Mouse (Mus musculus): ENCODE data around the gene Gen1. TPM values are rescaled to one million over a fixed set of nuclear protein-coding genes. Genes with fewer than 3 reads are reported as not detected.

Gen1 gene
- polyA plus RNA-seq, 1 experiment from 2014 or later: 19.7 TPM

DNA sequence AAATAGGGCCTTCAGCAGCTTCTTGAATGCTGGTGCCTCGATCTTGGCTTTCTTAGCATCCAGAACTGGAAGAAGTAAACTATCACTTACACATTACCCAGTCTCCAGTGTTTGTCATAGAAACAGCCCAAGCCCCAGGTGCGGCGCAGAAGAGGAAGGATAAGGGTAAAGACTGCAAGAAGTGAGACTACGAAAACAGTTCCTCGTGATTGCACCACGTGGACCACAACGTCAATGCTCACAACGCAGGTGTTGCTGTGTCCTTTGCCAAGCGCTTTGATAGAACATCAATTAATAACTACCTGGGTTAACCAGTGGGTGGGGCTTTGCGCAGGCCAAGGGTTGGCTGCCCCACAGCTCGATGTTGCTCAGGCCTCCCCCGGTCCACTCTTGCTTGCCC lies 64.9 kb downstream of the Gen1 start:
- 93% methylated on average over 12 of the region's 12 CpGs for WGBS
- no peak overlapping the region for H3K4me3 ChIP-seq
- peaks cover 26% of the 10 kb centered on the region for H3K4me1 ChIP-seq
- no peaks in the 10 kb centered on the region for H3K9me3 ChIP-seq
- DNase-seq (ENCODE audit: extremely low spot score, low spot score): no peak
- H3K36me3 ChIP-seq (replicated peaks): no peaks in the 10 kb centered on the region
- 0 out of 2 replicates have a peak, but pooled peaks cover 5% of the 10 kb centered on the region for H3K27me3 ChIP-seq (ENCODE audit: poor library complexity, severe bottlenecking)
- H3K27ac ChIP-seq: no peak overlapping the region

DNA sequence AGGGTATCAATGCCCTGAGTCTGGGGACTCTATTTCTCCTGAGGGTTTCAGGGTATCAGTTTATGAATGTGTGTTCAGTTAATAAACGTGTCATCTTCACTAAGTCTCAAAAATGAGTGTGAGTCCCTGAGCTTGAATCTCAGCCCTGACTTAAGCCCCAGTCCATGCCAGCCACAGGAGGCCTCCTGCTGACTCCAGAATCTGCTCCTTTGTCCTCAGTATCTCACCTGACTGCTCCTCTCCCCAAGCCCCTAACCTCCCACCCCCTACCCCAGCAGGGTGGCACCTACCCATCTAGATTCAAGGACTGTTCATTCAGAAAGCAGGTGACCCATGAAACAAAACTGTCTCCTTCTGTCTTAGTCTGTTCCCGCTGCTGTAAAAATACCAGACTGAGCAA lies 67.0 kb downstream of the Gen1 start:
- no peak for DNase-seq (ENCODE audit: extremely low spot score, low spot score)
- WGBS: 16% methylated on average over 2 of the region's 2 CpGs
- 0 out of 2 replicates have a peak, but pooled peaks cover 8% of the 10 kb centered on the region for H3K27me3 ChIP-seq (ENCODE audit: poor library complexity, severe bottlenecking)
- H3K27ac ChIP-seq: peak overlapping the region; percentile 61
- H3K4me1 ChIP-seq: peaks cover 27% of the 10 kb centered on the region
- no peaks in the 10 kb centered on the region for H3K9me3 ChIP-seq
- H3K4me3 ChIP-seq: no peak overlapping the region
- no peaks in the 10 kb centered on the region for H3K36me3 ChIP-seq (replicated peaks)

- Histone ChIP-seq H3K27ac (peak overlapping the region; percentile 61; the same call in 1 of the 2 replicates), H3K27me3 (ENCODE audit: poor library complexity, severe bottlenecking) (0 out of 2 replicates have a peak, but pooled peaks cover 8% of the 10 kb centered on the region), H3K9me3 (no peaks in the 10 kb centered on the region), H3K4me1 (peaks cover 27% of the 10 kb centered on the region), H3K4me3 (no peak overlapping the region), H3K36me3 (replicated peaks) (no peaks in the 10 kb centered on the region)
- WGBS: 17% methylated on average over 4 of the region's 4 CpGs
- peak; percentile 48 for DNase-seq (ENCODE audit: extremely low spot score, low spot score)
Measured at GRCm38 (mm10) chr12:11198026-11198425, 67.6 kb downstream of the Gen1 start.

DNA sequence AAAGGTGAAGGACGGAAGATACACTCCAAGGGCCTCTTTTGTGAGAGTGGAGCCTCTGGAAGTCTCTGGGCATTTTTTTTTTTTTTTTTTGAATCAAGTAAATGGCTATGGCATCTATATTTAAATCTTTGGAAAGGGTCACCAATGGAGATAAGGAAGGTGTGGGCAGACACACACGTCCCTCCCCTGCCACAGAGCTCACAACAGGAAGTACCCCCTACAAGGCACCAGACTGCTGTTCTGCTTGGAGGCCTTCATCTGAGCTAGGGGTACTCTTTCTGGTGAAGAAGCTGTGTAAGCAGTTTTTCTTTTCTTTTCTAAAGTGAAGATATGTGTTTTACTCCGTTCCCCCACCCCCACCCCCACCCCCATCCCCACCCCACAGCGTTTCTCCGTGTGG lies 68.8 kb downstream of the Gen1 start:
- Histone ChIP-seq H3K27me3 (ENCODE audit: poor library complexity, severe bottlenecking) (0 out of 2 replicates have a peak, but pooled peaks cover 8% of the 10 kb centered on the region), H3K4me1 (peaks cover 27% of the 10 kb centered on the region), H3K27ac (no peak overlapping the region), H3K36me3 (replicated peaks) (no peaks in the 10 kb centered on the region), H3K9me3 (no peaks in the 10 kb centered on the region), H3K4me3 (no peak overlapping the region)
- no peak for DNase-seq (ENCODE audit: extremely low spot score, low spot score)
- 58% methylated on average over 3 of the region's 5 CpGs for WGBS

- H3K4me1 ChIP-seq: peaks cover 27% of the 10 kb centered on the region
- H3K4me3 ChIP-seq: peak overlapping the region; percentile 34; the same call in 1 of the 2 replicates
- 0 out of 2 replicates have a peak, but pooled peaks cover 8% of the 10 kb centered on the region for H3K27me3 ChIP-seq (ENCODE audit: poor library complexity, severe bottlenecking)
- H3K36me3 ChIP-seq (replicated peaks): no peaks in the 10 kb centered on the region
- no peaks in the 10 kb centered on the region for H3K9me3 ChIP-seq
- DNase-seq (ENCODE audit: extremely low spot score, low spot score): peak; percentile 81
- 9% methylated on average over 18 of the region's 19 CpGs for WGBS
- H3K27ac ChIP-seq: 0 out of 2 replicates have a peak overlapping the region, but pooled peaks have one; percentile 58
Measured at GRCm38 (mm10) chr12:11196142-11196597, 69.4 kb downstream of the Gen1 start.

GRCm38 (mm10) chr12:11195031-11195430 lies 70.6 kb downstream of the Gen1 start:
- H3K27ac ChIP-seq: no peak overlapping the region
- peaks cover 27% of the 10 kb centered on the region for H3K4me1 ChIP-seq
- no peaks in the 10 kb centered on the region for H3K9me3 ChIP-seq
- H3K36me3 ChIP-seq (replicated peaks): no peaks in the 10 kb centered on the region
- 0 out of 2 replicates have a peak, but pooled peaks cover 8% of the 10 kb centered on the region for H3K27me3 ChIP-seq (ENCODE audit: poor library complexity, severe bottlenecking)
- WGBS: 97% methylated on average over 1 of the region's 1 CpGs
- H3K4me3 ChIP-seq: no peak overlapping the region
- no peak for DNase-seq (ENCODE audit: extremely low spot score, low spot score)

Small RNAs within 50 kb of the gene (microRNA-seq; reads per million reads assigned to microRNA genes)
- not detected for gene Mir7675

Other genes with a start within 250 kb of the Gen1 start
- 0.11 TPM in 2 replicates for gene Kcns3, start 114.7 kb downstream of the Gen1 start, polyA plus RNA-seq (2016; fragmentation: Nextera tagmentation; extraction: Ambion mirVana)
- not detected in 2 replicates for gene Msgn1, start 56.8 kb downstream of the Gen1 start, polyA plus RNA-seq (2016; fragmentation: Nextera tagmentation; extraction: Ambion mirVana)
- gene Smc6, start 85 bp upstream of the Gen1 start, polyA plus RNA-seq (2016; fragmentation: Nextera tagmentation; extraction: Ambion mirVana): 140 and 148 TPM in 2 replicates
- gene Vsnl1, start 170.8 kb upstream of the Gen1 start, polyA plus RNA-seq (2016; fragmentation: Nextera tagmentation; extraction: Ambion mirVana): 0.71 and 0.77 TPM in 2 replicates
- 0.14 and 0.45 TPM in 2 replicates for gene Rad51ap2, start 190.3 kb upstream of the Gen1 start, polyA plus RNA-seq (2016; fragmentation: Nextera tagmentation; extraction: Ambion mirVana)